Mouse (Mus musculus) midbrain, embryonic 16.5 days (tissue): ENCODE measurements at regions not wholly inside any gene's neighbourhood (a gene's known extent, or its start where the extent isn't known, plus 50 kb on each side); places are given as distances from the start of the nearest gene placed in this dataset.

Source experiments
- ATAC-seq: fragments of 200-750 bp; cut with Nextera tagmentation; 2 replicates; pipeline ENCODE4 v1.8.0; 2017; ENCODE audit warnings: moderate TSS enrichment
- H3K27ac ChIP-seq: fragments of 300-500 bp; sonication (generic); 2 replicates; pipeline ENCODE4 v1.5.1; 2014; ENCODE audit warnings: mild to moderate bottlenecking, low read length, mixed read lengths
- H3K27me3 ChIP-seq: fragments of 300-500 bp; sonication (generic); 2 replicates; pipeline ENCODE4 v1.6.1; 2014; ENCODE audit warnings: low read depth, low read length, mixed read lengths; ENCODE audit not compliant: control insufficient read depth, insufficient read depth
- H3K36me3 ChIP-seq: fragments of 300-500 bp; sonication (generic); 2 replicates; pipeline ENCODE4 v1.6.1; 2014; ENCODE audit warnings: mild to moderate bottlenecking, low read length, moderate library complexity, mixed read lengths; ENCODE audit not compliant: control insufficient read depth, insufficient read depth
- H3K4me1 ChIP-seq: fragments of 300-500 bp; sonication (generic); 2 replicates; pipeline ENCODE4 v1.6.1; 2014; ENCODE audit warnings: mild to moderate bottlenecking, low read length, mixed read lengths; ENCODE audit not compliant: control insufficient read depth, insufficient read depth
- H3K4me2 ChIP-seq: fragments of 300-500 bp; sonication (generic); 2 replicates; pipeline ENCODE4 v1.6.1; 2014; ENCODE audit warnings: mild to moderate bottlenecking, low read length, mixed read lengths
- H3K4me3 ChIP-seq: fragments of 300-500 bp; sonication (generic); 2 replicates; pipeline ENCODE4 v1.5.1; 2014; ENCODE audit warnings: low read depth, mild to moderate bottlenecking, low read length, moderate library complexity, mixed read lengths
- H3K9ac ChIP-seq: fragments of 300-500 bp; sonication (generic); 2 replicates; pipeline ENCODE4 v1.6.1; 2014; ENCODE audit warnings: low read depth, low read length, mixed read lengths
- H3K9me3 ChIP-seq: fragments of 300-500 bp; sonication (generic); replicated peaks from 2 replicates; pipeline ENCODE4 v1.6.1; 2014; ENCODE audit warnings: mild to moderate bottlenecking, low read length, mixed read lengths; ENCODE audit not compliant: control insufficient read depth, poor library complexity, severe bottlenecking
- WGBS: fragments of 180-500 bp; shearing (Covaris S2); extraction: QIAGEN DNeasy Blood & Tissue Kit; methylation state at CpG from one replicate; pipeline ENCODE4 v1.1.7; 2014; 5-methylcytosine and 5-hydroxymethylcytosine counted together

- no peaks in the 10 kb centered on the region for H3K4me1 ChIP-seq
- no peak overlapping the region for H3K4me3 ChIP-seq
- WGBS, result 89% methylated on average over 12 of the region's 12 CpGs
Measured at GRCm38 (mm10) chr15:96829941-96830340, 130.4 kb upstream of the Slc38a2 start.

GRCm38 (mm10) chr15:96828681-96829080 lies 129.2 kb upstream of the Slc38a2 start:
- 87% methylated on average over 8 of the region's 8 CpGs for WGBS
- Histone ChIP-seq H3K27ac (no peak overlapping the region), H3K4me1 (no peaks in the 10 kb centered on the region), H3K4me2 (no peak overlapping the region), H3K4me3 (no peak overlapping the region), H3K9ac (no peak overlapping the region), H3K27me3 (no peaks in the 10 kb centered on the region), H3K36me3 (no peaks in the 10 kb centered on the region), H3K9me3 (no peaks in the 10 kb centered on the region)
- no peak for ATAC-seq

More at GRCm38 (mm10) chr15:96829941-96830340, 130.4 kb upstream of the Slc38a2 start:
- Histone ChIP-seq H3K9ac (no peak overlapping the region), H3K27me3 (no peaks in the 10 kb centered on the region), H3K9me3 (no peaks in the 10 kb centered on the region), H3K27ac (no peak overlapping the region), H3K4me2 (no peak overlapping the region), H3K36me3 (no peaks in the 10 kb centered on the region)
- ATAC-seq, result no peak

GRCm38 (mm10) chr15:96827931-96828330 lies 128.4 kb upstream of the Slc38a2 start:
- H3K27me3 ChIP-seq, result no peaks in the 10 kb centered on the region
- no peaks in the 10 kb centered on the region for H3K9me3 ChIP-seq
- no peaks in the 10 kb centered on the region for H3K36me3 ChIP-seq
- 81% methylated on average over 8 of the region's 8 CpGs for WGBS
- H3K4me3 ChIP-seq, result no peak overlapping the region
- no peak overlapping the region for H3K9ac ChIP-seq
- no peak for ATAC-seq
- no peak overlapping the region for H3K4me2 ChIP-seq
- H3K4me1 ChIP-seq, result no peaks in the 10 kb centered on the region
- H3K27ac ChIP-seq, result no peak overlapping the region

GRCm38 (mm10) chr15:96818435-96818834 lies 118.9 kb upstream of the Slc38a2 start:
- H3K36me3 ChIP-seq, result no peaks in the 10 kb centered on the region
- no peak overlapping the region for H3K4me3 ChIP-seq
- WGBS, result 87% methylated on average over 7 of the region's 7 CpGs
- no peak for ATAC-seq
- no peaks in the 10 kb centered on the region for H3K27me3 ChIP-seq
- no peak overlapping the region for H3K27ac ChIP-seq
- H3K4me2 ChIP-seq, result no peak overlapping the region
- H3K9me3 ChIP-seq, result no peaks in the 10 kb centered on the region
- H3K9ac ChIP-seq, result no peak overlapping the region
- no peaks in the 10 kb centered on the region for H3K4me1 ChIP-seq

- ATAC-seq, result no peak
- Histone ChIP-seq H3K9me3 (peaks cover 3% of the 10 kb centered on the region; the same call in 1 of the 2 replicates), H3K4me3 (no peak overlapping the region), H3K4me2 (no peak overlapping the region), H3K36me3 (no peaks in the 10 kb centered on the region), H3K27me3 (no peaks in the 10 kb centered on the region), H3K4me1 (no peaks in the 10 kb centered on the region), H3K9ac (no peak overlapping the region), H3K27ac (no peak overlapping the region)
- WGBS, result 87% methylated on average over 5 of the region's 5 CpGs
Measured at GRCm38 (mm10) chr15:96817626-96818025, 118.1 kb upstream of the Slc38a2 start.

- Histone ChIP-seq H3K27ac (no peak overlapping the region), H3K36me3 (no peaks in the 10 kb centered on the region), H3K4me3 (no peak overlapping the region), H3K9ac (no peak overlapping the region), H3K4me1 (no peaks in the 10 kb centered on the region), H3K9me3 (peaks cover 3% of the 10 kb centered on the region; the same call in 1 of the 2 replicates), H3K27me3 (no peaks in the 10 kb centered on the region), H3K4me2 (no peak overlapping the region)
- WGBS, result 85% methylated on average over 5 of the region's 5 CpGs
- no peak for ATAC-seq
Measured at GRCm38 (mm10) chr15:96816997-96817570, 117.6 kb upstream of the Slc38a2 start.

GRCm38 (mm10) chr15:96813472-96813871 lies 113.9 kb upstream of the Slc38a2 start:
- no peaks in the 10 kb centered on the region for H3K27me3 ChIP-seq
- H3K4me1 ChIP-seq, result no peaks in the 10 kb centered on the region
- WGBS, result 75% methylated on average over 2 of the region's 2 CpGs
- no peak overlapping the region for H3K27ac ChIP-seq
- no peaks in the 10 kb centered on the region for H3K36me3 ChIP-seq
- ATAC-seq, result no peak
- H3K9ac ChIP-seq, result no peak overlapping the region
- no peak overlapping the region for H3K4me2 ChIP-seq
- peaks cover 6% of the 10 kb centered on the region; the same call in 1 of the 2 replicates for H3K9me3 ChIP-seq
- no peak overlapping the region for H3K4me3 ChIP-seq

GRCm38 (mm10) chr15:96802729-96803053 lies 103.2 kb upstream of the Slc38a2 start:
- Histone ChIP-seq H3K9me3 (no peaks in the 10 kb centered on the region), H3K4me1 (no peaks in the 10 kb centered on the region)
- WGBS, result 91% methylated on average over 1 of the region's 1 CpGs

GRCm38 (mm10) chr15:96802034-96802728 lies 102.7 kb upstream of the Slc38a2 start:
- H3K27me3 ChIP-seq, result no peaks in the 10 kb centered on the region
- 83% methylated on average over 9 of the region's 9 CpGs for WGBS
- H3K9me3 ChIP-seq, result no peaks in the 10 kb centered on the region
- H3K4me1 ChIP-seq, result no peaks in the 10 kb centered on the region
- no peak overlapping the region for H3K4me3 ChIP-seq
- no peak overlapping the region for H3K4me2 ChIP-seq
- H3K27ac ChIP-seq, result no peak overlapping the region
- ATAC-seq, result no peak
- no peak overlapping the region for H3K9ac ChIP-seq
- H3K36me3 ChIP-seq, result no peaks in the 10 kb centered on the region

More at GRCm38 (mm10) chr15:96802729-96803053, 103.2 kb upstream of the Slc38a2 start:
- H3K36me3 ChIP-seq, result no peaks in the 10 kb centered on the region
- H3K27ac ChIP-seq, result no peak overlapping the region
- H3K4me2 ChIP-seq, result no peak overlapping the region
- no peak overlapping the region for H3K9ac ChIP-seq
- no peak overlapping the region for H3K4me3 ChIP-seq
- ATAC-seq, result no peak
- H3K27me3 ChIP-seq, result no peaks in the 10 kb centered on the region
